In the genomic region with DNA sequence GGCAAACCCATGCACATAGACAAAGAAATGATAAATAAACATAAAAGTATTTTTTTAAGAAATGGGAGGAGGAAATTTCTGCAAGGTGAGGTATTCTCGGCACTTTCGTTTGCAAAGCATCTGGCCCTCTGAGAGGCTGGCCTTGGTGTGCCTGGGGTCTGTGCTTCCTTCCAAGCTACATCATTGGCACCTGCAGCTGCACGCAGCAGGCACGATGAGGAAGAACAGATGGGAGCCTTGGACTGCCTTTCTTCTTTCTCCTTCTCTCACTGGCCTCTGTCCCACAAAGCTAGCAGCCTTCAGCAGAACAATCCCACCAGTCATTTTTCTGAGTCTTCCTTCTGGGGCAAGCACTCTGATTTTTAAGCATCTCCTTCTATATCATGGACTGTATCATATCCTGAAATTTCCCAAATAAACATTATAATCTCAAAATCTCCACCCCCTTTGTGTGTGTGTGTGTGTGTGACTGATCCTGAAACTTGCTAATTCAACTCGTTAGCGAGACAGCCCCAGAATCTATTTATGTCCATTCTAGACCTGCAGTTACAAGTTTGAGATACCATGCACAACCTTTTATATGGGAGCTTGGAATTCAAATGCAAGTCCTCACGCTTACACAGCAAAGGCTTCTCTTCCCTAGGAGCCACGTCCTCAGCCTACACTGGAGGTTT, we compare ENCODE assay signal across 23 mouse cellular contexts. TPM values are rescaled to one million over a fixed set of nuclear protein-coding genes. Genes with fewer than 3 reads are reported as not detected.
DNase-seq lines count a peak whose midpoint lies in the region; ATAC-seq and TF ChIP-seq lines count a peak whose summit lies in the region.
"Had no signal": no experiment of that assay in that cellular context is flagged by ENCODE, and none has a peak within 500 bp of the region (broad histone marks: within the 10 kb centered on the region; RNA-seq: fewer than 3 reads in every experiment).

No protein-coding gene starts in this region.

- no peak for TF ChIP-seq CTCF in CH12.LX (conservative IDR thresholded peaks at IDR 0.05 in 1 of 2, IDR thresholded peaks at IDR 0.05 in 1 of 2; ENCODE audit: low read depth in 2 of 2, low read length in 2 of 2)

- in situ Hi-C loops in CH12.LX (cut with MboI; ENCODE audit: low pct_ligation_motif_present, low pct_unique_long_range_greater_than_20kb, low sequenced_read_pairs) = no loop called here

- H3K27me3 ChIP-seq in forebrain, embryonic 14.5 days (replicated peaks; ENCODE audit: control insufficient read depth, insufficient read depth, low read length) = 0 out of 2 replicates have a peak, but pooled peaks cover 2% of the 10 kb centered on the region
- peaks cover 67% of the 10 kb centered on the region for H3K27me3 ChIP-seq in forebrain, embryonic 10.5 days (ENCODE audit: poor library complexity, severe bottlenecking)
- H3K27me3 ChIP-seq in CH12.LX (replicated peaks) = no peaks in the 10 kb centered on the region

- TF ChIP-seq RAD21 in CH12.LX (IDR thresholded peaks at IDR 0.05; ENCODE audit: low read depth, low read length) = no peak

- WGBS in forebrain, embryonic 14.5 days = 45% methylated on average over 8 of the region's 8 CpGs
- WGBS in forebrain, embryonic 10.5 days = 76% methylated on average over 8 of the region's 8 CpGs

- H3K9me3 ChIP-seq in forebrain, embryonic 14.5 days (replicated peaks; ENCODE audit: control insufficient read depth, low read length) = no peaks in the 10 kb centered on the region
- H3K9me3 ChIP-seq in forebrain, embryonic 10.5 days = no peaks in the 10 kb centered on the region
- H3K9me3 ChIP-seq in CH12.LX (replicated peaks; ENCODE audit: low read length) = peaks cover 2% of the 10 kb centered on the region
- H3K9me3 ChIP-seq: embryonic facial prominence, embryonic 13.5 days; G1E; heart, embryonic 12.5 days; hindbrain, embryonic 10.5 days; hindbrain, embryonic 15.5 days had no signal

- H3K36me3 ChIP-seq in forebrain, embryonic 14.5 days (ENCODE audit: control insufficient read depth, insufficient read depth, low read length) = no peaks in the 10 kb centered on the region
- H3K36me3 ChIP-seq in forebrain, embryonic 10.5 days (replicated peaks) = no peaks in the 10 kb centered on the region
- no peaks in the 10 kb centered on the region for H3K36me3 ChIP-seq in CH12.LX (replicated peaks in 1 of 2; ENCODE audit: control insufficient read depth in 1 of 2, insufficient read depth in 1 of 2, low read length in 1 of 2)
- H3K36me3 ChIP-seq: embryonic facial prominence, embryonic 13.5 days; G1E; heart, embryonic 12.5 days; hindbrain, embryonic 10.5 days; hindbrain, embryonic 15.5 days had no signal

- no peaks in the 10 kb centered on the region for H3K79me2 ChIP-seq in CH12.LX (replicated peaks; ENCODE audit: control insufficient read depth, extremely low read depth, insufficient read depth, poor library complexity, severe bottlenecking)

- no peak overlapping the region for H3K9ac ChIP-seq in forebrain, embryonic 14.5 days (ENCODE audit: low read length)
- no peak overlapping the region for H3K9ac ChIP-seq in CH12.LX (ENCODE audit: insufficient read depth, low read depth)
- H3K9ac ChIP-seq: embryonic facial prominence, embryonic 13.5 days; heart, embryonic 12.5 days; hindbrain, embryonic 15.5 days had no signal

- DNase-seq in forebrain, embryonic 14.5 days (ENCODE audit: low spot score) = peak; percentile 50
- no peak for DNase-seq in forebrain, embryonic 10.5 days (ENCODE audit: extremely low spot score, low spot score)
- DNase-seq in left cerebral cortex, postnatal 4 days = peak; percentile 40
- no peak for DNase-seq in left cerebral cortex, adult 18-20 months (ENCODE audit: low spot score in 2 of 2)
- DNase-seq in CH12.LX (ENCODE audit: extremely low read depth) = peak; percentile 50
- peak; percentile 6 for DNase-seq in brain, adult 2 months (ENCODE audit: low read depth, low spot score)
- no peak for DNase-seq in spleen, postnatal 14 days (ENCODE audit: low spot score in 2 of 2)
- DNase-seq: adrenal gland, postnatal 10 days; cerebellum, adult 2 months; cerebellum, postnatal 36 days; gastrocnemius, postnatal 10 days; heart, adult 2 months; kidney, adult 2 months had no signal

- H3K4me3 ChIP-seq in forebrain, embryonic 14.5 days (ENCODE audit: low read depth, low read length) = no peak overlapping the region
- no peak overlapping the region for H3K4me3 ChIP-seq in forebrain, embryonic 10.5 days
- H3K4me3 ChIP-seq in CH12.LX (replicated peaks in 1 of 3; ENCODE audit: low read depth in 2 of 3, low read length in 2 of 3, poor library complexity in 1 of 3) = no peak overlapping the region
- H3K4me3 ChIP-seq: embryonic facial prominence, embryonic 13.5 days; heart, adult 2 months; heart, embryonic 12.5 days; hindbrain, embryonic 10.5 days; hindbrain, embryonic 15.5 days had no signal

- TF ChIP-seq EP300 in CH12.LX (IDR thresholded peaks at IDR 0.05; ENCODE audit: low read length) = peak; percentile 68

- peaks cover 12% of the 10 kb centered on the region for H3K4me1 ChIP-seq in forebrain, embryonic 14.5 days (ENCODE audit: control insufficient read depth, insufficient read depth, low read length)
- H3K4me1 ChIP-seq in forebrain, embryonic 10.5 days = peaks cover 49% of the 10 kb centered on the region
- peaks cover 14 to 47% of the 10 kb centered on the region in 2 experiments for H3K4me1 ChIP-seq in CH12.LX (ENCODE audit: control insufficient read depth in 1 of 2, insufficient read depth in 2 of 2)
- H3K4me1 ChIP-seq: embryonic facial prominence, embryonic 13.5 days; heart, embryonic 12.5 days had no signal

- intact Hi-C loops in left cerebral cortex, postnatal 4 days (cut with DNase I) = no loop called here

- H3K4me2 ChIP-seq in forebrain, embryonic 14.5 days (ENCODE audit: low read length) = no peak overlapping the region
- H3K4me2 ChIP-seq in CH12.LX (ENCODE audit: insufficient read depth, low read depth, poor library complexity, severe bottlenecking) = peak overlapping the region; percentile 39
- H3K4me2 ChIP-seq: embryonic facial prominence, embryonic 13.5 days; heart, embryonic 12.5 days; hindbrain, embryonic 15.5 days had no signal

- 0 out of 2 replicates have a peak overlapping the region, but pooled peaks have one; percentile 33 for H3K27ac ChIP-seq in forebrain, embryonic 14.5 days (ENCODE audit: low read depth, low read length)
- no peak overlapping the region for H3K27ac ChIP-seq in forebrain, embryonic 10.5 days
- no peak overlapping the region for H3K27ac ChIP-seq in CH12.LX (ENCODE audit: insufficient read depth, low read depth)
- H3K27ac ChIP-seq: embryonic facial prominence, embryonic 13.5 days; heart, adult 2 months; hindbrain, embryonic 10.5 days; hindbrain, embryonic 15.5 days had no signal

- ATAC-seq in forebrain, embryonic 14.5 days = no peak
- ATAC-seq: intestine, embryonic 16.5 days had no signal

- TF ChIP-seq POLR2A in CH12.LX (IDR thresholded peaks at IDR 0.05; ENCODE audit: low read depth, low read length) = no peak

- dilution Hi-C loops in CH12.LX (cut with MboI; ENCODE audit: extremely low pct_ligation_motif_present, extremely low pct_unique_long_range_greater_than_20kb, low sequenced_read_pairs) = no loop called here

TF ChIP-seq in CH12.LX, 34 proteins besides CTCF, POLR2A, EP300 and RAD21:
- TF ChIP-seq CHD2 (IDR thresholded peaks at IDR 0.05; ENCODE audit: low read length) (peak; percentile 54; the same call in 1 of the 2 replicates), BHLHE40 (IDR thresholded peaks at IDR 0.05; ENCODE audit: low read depth, low read length) (peak; percentile 89), MEF2A (IDR thresholded peaks at IDR 0.05; ENCODE audit: borderline replicate concordance, low read depth, low read length) (peak; percentile 92), IRF4 (IDR thresholded peaks at IDR 0.05; ENCODE audit: low read depth, low read length) (peak; percentile 89), ZNF384 (IDR thresholded peaks at IDR 0.05; ENCODE audit: low read depth, low read length) (no peak), JUND (conservative IDR thresholded peaks at IDR 0.05; ENCODE audit: low read depth, low read length) (peak; percentile 59), ETS1 (conservative IDR thresholded peaks at IDR 0.05; ENCODE audit: low read depth, low read length) (peak; percentile 39; the same call in 1 of the 2 replicates), NELFE (IDR thresholded peaks at IDR 0.05; ENCODE audit: low read depth, low read length) (no peak), TCF12 (IDR thresholded peaks at IDR 0.05; ENCODE audit: low read depth, low read length) (peak; percentile 7; the same call in 1 of the 2 replicates)

RNA-seq across cellular contexts. Expression of gene Vax1, which starts 41.2 kb away (rescaled TPM):
- polyA plus RNA-seq in forebrain, embryonic 14.5 days (2014; fragmentation: Nextera tagmentation; extraction: Ambion mirVana) = 1.3 and 1.7 TPM in 2 replicates
- 0.50 and 1.0 TPM in 2 replicates for polyA plus RNA-seq in forebrain, embryonic 10.5 days (2016; fragmentation: Nextera tagmentation; extraction: Ambion mirVana)
- 1 to 10 TPM; 2.4 to 3.2 TPM for total RNA-seq in left cerebral cortex, postnatal 4 days (2021)
- 1 to 10 TPM; 2.0 to 2.4 TPM for total RNA-seq in left cerebral cortex, adult 18-20 months (2021)
- total RNA-seq in CH12.LX (2012; rRNA removed) (not detected in 2 replicates), CH12.LX (2014; rRNA removed) (not detected in 2 replicates)
- not detected in 2 replicates for polyA plus RNA-seq in CH12.LX (2012; ENCODE audit: insufficient read length, low read depth)
- total RNA-seq: adrenal gland, postnatal 10 days; adrenal gland, postnatal 4 days; G1E; gastrocnemius, postnatal 10 days; gastrocnemius, postnatal 4 days; heart, adult 2 months; heart, postnatal 25 days had no signal
- polyA plus RNA-seq: embryonic facial prominence, embryonic 13.5 days; G1E; heart, adult 2 months; heart, embryonic 12.5 days; heart, embryonic 16.5 days; intestine, embryonic 16.5 days; kidney, adult 2 months had no signal

RNA-seq across cellular contexts. Expression of gene Shtn1, which starts 52.8 kb away (rescaled TPM):
- 48.3 and 61.8 TPM in 2 replicates for polyA plus RNA-seq in forebrain, embryonic 14.5 days (2014; fragmentation: Nextera tagmentation; extraction: Ambion mirVana)
- polyA plus RNA-seq in forebrain, embryonic 10.5 days (2016; fragmentation: Nextera tagmentation; extraction: Ambion mirVana) = 4.1 and 4.7 TPM in 2 replicates
- total RNA-seq in left cerebral cortex, postnatal 4 days (2021) = 100 to 1,000 TPM; 154 to 163 TPM
- 10 to 100 TPM; 18.7 to 19.7 TPM for total RNA-seq in left cerebral cortex, adult 18-20 months (2021)
- total RNA-seq in CH12.LX (2012; rRNA removed) (6.4 and 9.1 TPM in 2 replicates), CH12.LX (2014; rRNA removed) (12.1 and 14.2 TPM in 2 replicates)
- 20.9 and 21.7 TPM in 2 replicates for polyA plus RNA-seq in CH12.LX (2012; ENCODE audit: insufficient read length, low read depth)
- polyA plus RNA-seq: G1E had no signal

Comparison
In these comparisons a context has a peak if more than half of its experiments do, and no peak if none do; other contexts are left out.
1. DNase-seq: peak in forebrain, embryonic 14.5 days (single experiment), left cerebral cortex, postnatal 4 days (single experiment), CH12.LX (single experiment) and brain, adult 2 months (single experiment); none in forebrain, embryonic 10.5 days (single experiment), left cerebral cortex, adult 18-20 months (0 of 2) and spleen, postnatal 14 days (0 of 2).
2. RNA of gene Shtn1, which starts 52.8 kb away (total RNA-seq): 154 to 163 TPM in left cerebral cortex, postnatal 4 days; 18.7 to 19.7 TPM in left cerebral cortex, adult 18-20 months and 6.4 to 14.2 TPM in CH12.LX; every median in the first group is over 4 times any median in the second.